Mouse (Mus musculus) ovary, postnatal 14 days (tissue): ENCODE measurements around the gene Samd5.

Source experiments
- DNase-seq: peaks from one replicate; pipeline ENCODE4 v3.0.0; 2022; ENCODE audit warnings: low spot score

Samd5 gene

GRCm38 (mm10) chr10:9674561-9675521 lies at the start of gene Samd5:
Gene Samd5, minus strand, starts transcription at chr10:9675208.
- DNase-seq: no peak

- no peak for DNase-seq
Observed at GRCm38 (mm10) chr10:9722519-9723303, 47.7 kb upstream of the Samd5 start.

- DNase-seq: no peak
Observed at GRCm38 (mm10) chr10:9720027-9720426, 45.0 kb upstream of the Samd5 start.

DNA sequence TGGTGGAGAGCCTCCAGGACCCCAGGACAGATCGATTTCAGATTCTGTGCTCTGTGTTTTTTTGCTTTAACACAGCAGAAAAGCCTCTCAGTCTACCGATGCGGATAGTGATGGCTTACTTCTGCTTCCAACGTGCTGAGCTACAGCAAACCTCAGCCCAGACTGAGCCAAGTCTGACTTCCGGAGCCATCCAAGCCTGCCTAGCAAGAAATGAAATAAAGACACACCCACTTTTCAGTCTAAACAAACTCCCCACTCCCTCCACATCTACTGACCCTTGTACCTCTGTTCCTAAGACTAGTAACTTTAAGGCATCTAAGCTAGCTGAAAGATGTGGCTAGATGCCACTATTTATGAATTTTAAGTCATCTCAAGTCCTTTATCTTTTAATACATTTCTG lies 43.1 kb upstream of the Samd5 start:
- no peak for DNase-seq

GRCm38 (mm10) chr10:9704956-9705355 lies 29.9 kb upstream of the Samd5 start:
- no peak for DNase-seq

GRCm38 (mm10) chr10:9699071-9699761 lies 24.2 kb upstream of the Samd5 start:
- DNase-seq: no peak

- no peak for DNase-seq
Observed at GRCm38 (mm10) chr10:9698141-9698540, 23.1 kb upstream of the Samd5 start.

DNA sequence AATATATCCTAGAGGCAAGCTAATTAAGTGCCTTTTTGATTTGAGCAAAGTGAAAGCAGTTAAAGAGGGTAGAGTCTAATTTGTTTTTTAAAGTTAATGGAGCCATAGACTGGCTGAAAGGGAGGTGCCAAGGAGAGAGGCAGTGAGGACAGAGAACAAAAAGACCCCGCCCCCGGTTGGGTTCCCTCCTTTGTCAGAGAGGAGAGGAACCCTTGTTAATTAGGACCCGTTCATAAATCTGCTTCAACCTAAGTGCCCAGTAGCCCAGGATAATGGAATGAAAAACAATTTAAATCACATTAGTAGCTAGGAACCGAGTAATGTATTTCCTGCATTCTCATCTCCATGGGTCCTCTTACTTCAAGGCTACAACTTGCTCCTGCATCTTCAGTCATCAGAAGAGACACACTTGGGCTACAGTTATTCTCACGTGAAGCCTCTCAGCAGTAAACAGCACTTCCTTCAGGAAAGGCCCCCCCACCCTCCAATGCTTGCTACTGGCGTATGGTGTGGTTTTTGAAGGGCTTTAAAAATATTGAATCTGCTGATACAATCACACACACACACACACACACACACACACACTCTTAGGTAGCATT lies 21.6 kb upstream of the Samd5 start:
- DNase-seq: no peak

GRCm38 (mm10) chr10:9693990-9694699 lies 19.1 kb upstream of the Samd5 start:
- no peak for DNase-seq

GRCm38 (mm10) chr10:9680928-9681327 lies 5.9 kb upstream of the Samd5 start:
- no peak for DNase-seq

GRCm38 (mm10) chr10:9679911-9680310 lies 4.9 kb upstream of the Samd5 start:
- no peak for DNase-seq

DNA sequence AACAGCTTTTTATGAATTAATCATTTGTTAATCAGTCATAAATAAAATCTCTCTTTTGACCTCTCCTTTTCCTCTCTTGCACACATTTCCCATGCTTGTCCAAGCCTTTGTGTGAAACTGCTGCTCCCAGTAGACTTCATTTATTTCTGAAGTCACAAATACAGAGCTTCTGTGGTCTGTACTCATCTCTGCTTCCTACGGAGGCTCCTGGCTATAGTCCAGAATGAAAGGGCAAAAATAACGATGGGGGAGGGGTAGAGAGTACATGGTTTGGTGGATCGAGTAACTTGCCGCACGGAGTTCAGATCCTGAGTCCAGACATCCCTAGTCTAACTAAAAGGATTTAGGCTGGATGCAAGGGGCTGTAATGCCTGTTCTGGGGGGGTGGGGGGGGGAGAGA lies 3.1 kb upstream of the Samd5 start:
- no peak for DNase-seq

GRCm38 (mm10) chr10:9676886-9677285 lies 1.9 kb upstream of the Samd5 start:
- DNase-seq: peak; percentile 68

GRCm38 (mm10) chr10:9676418-9676786 lies 1.4 kb upstream of the Samd5 start:
- DNase-seq: no peak

DNA sequence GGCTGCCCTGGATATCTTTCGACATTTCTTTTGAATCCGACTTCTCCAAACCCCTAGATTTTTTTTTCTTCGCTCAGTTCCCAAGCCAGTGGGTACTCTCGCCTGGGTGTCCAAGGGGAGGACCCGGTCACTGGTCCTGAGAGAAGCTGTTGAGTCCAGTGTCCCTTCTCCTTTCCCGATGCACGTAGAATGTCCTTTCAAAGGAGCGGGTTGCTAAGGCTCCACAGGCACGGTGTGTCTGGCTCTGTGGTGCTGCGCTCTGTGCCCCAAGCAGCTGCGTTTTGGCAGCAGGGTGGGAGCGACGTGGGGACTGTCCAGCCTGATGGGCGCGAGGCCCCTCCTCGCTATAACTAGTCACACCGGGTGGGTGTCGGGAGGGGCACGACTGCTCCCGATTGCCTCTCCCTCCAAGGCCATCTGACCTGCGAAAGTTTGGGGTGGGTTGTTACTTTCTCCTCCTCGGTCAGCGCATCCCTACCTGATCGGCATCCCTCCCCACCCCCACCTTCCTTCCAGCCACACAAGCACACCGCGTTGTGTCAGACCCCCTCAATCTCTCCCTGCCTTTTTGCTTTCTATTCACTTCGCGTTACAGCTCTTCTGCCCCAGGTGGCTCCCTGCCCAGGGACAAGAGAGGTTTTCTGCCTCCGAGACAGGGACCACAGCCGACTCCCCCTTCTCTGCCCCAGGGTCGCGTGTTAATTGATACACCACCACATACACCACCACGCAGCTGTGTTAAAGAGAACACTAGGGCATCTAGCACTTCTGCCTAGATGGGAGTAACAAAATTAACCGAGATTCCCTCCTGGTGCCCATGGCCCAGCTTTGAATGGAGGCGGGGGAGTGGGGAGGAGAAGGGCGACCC lies 776 bp upstream of the Samd5 start:
- no peak for DNase-seq

DNA sequence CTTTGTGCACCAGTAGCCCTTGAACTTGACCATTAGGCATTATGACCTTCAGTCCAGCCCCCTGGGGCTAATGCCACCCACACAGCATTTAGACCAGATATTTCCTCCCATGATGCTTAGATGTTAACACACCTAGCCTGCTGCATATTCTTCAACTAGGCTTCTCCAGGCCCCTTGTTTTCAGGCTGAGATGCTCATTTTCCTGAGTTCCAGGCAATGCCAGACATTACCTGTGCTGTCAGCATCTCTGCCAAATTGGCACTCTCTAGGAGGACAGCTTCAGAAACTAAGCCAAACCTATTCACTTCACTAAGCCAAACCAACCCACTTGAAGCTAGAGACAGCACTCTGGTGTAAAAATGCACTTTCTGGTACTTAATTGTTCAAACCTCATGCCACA lies 1.7 kb downstream of the Samd5 start:
- DNase-seq: no peak

DNA sequence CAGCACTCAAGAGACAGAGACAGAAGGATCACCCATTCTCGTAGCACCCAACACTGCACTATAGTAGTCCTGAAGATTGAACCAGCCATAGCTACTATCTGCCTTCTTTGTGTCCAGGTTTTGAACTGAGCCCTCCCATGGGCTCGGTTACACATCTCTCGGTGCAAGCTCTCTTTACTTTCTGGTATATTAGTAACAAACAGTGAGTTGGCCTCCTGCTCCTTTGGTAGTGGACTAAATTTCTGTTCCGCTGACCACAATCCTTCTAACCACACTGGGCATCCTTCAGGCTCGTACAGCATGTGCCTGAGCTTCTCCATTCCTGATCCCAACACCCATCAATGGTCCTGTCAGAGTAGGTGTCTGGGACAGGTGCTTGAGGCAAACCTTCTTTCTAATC lies 2.3 kb downstream of the Samd5 start:
- no peak for DNase-seq

- DNase-seq: no peak
Observed at GRCm38 (mm10) chr10:9670351-9670750, 4.7 kb downstream of the Samd5 start.

DNA sequence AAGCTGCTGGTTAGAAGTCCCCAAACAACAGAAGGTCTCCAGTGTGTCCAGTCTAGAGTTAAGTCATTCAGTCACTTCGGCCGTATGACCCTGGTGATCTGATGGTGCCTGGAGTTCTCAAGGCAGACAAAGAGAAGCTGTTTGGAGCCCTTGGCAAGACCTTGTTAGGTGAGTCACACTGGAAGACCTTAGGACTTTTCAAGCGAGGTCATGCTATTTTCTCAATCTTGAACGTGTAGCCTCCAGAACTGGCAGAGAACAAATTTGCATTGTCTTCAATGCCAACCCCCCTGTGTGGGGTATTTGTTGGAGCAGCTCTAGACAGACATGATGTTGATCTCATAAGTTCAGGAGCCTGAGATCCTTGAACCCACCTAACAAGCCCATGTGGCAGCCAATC lies 6.2 kb downstream of the Samd5 start:
- no peak for DNase-seq

DNA sequence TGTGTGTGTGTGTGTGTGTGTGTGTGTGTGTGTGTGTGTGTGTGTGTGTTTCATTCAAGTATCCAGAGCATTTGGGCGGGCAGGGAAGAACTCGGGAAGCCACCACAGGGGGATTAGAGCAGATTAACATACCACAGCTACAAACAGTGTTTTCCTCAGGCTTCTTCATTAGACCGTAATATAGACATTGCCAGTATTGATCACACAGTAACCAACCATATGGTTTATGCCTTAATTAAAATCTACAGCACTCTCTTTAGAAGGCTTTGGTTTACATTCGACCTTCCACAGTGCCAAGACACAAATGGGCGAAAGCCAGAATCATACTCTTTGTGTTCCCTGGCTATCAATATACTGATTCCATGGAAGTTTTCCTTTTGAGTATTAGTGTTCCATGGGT lies 22.1 kb downstream of the Samd5 start:
- DNase-seq: no peak
